Mouse (Mus musculus) liver, embryonic 12.5 days (tissue): ENCODE data around the gene Ptprh. TPM values are rescaled to one million over a fixed set of nuclear protein-coding genes. Genes with fewer than 3 reads are reported as not detected.

Experiments
- ATAC-seq: fragments of 200-750 bp; cut with Nextera tagmentation; 2 replicates; pipeline ENCODE4 v1.8.0; 2017; ENCODE audit warnings: moderate number of reproducible peaks, mild to moderate bottlenecking, moderate library complexity
- H3K27ac ChIP-seq: fragments of 300-500 bp; sonication (generic); 2 replicates; pipeline ENCODE4 v1.5.1; 2016; ENCODE audit warnings: mild to moderate bottlenecking
- H3K27me3 ChIP-seq: fragments of 300-500 bp; sonication (generic); replicated peaks from 2 replicates; pipeline ENCODE4 v1.6.1; 2016; ENCODE audit warnings: mild to moderate bottlenecking, moderate library complexity
- H3K36me3 ChIP-seq: fragments of 300-500 bp; sonication (generic); 2 replicates; pipeline ENCODE4 v1.6.1; 2016; ENCODE audit warnings: mild to moderate bottlenecking, moderate library complexity
- H3K4me1 ChIP-seq: fragments of 300-500 bp; sonication (generic); 2 replicates; pipeline ENCODE4 v1.6.1; 2016
- H3K4me2 ChIP-seq: fragments of 300-500 bp; sonication (generic); 2 replicates; pipeline ENCODE4 v1.6.1; 2016; ENCODE audit warnings: mild to moderate bottlenecking, moderate library complexity
- H3K4me3 ChIP-seq: fragments of 300-500 bp; sonication (generic); 2 replicates; pipeline ENCODE4 v1.5.1; 2016; ENCODE audit warnings: mild to moderate bottlenecking, moderate library complexity
- H3K9ac ChIP-seq: fragments of 300-500 bp; sonication (generic); 2 replicates; pipeline ENCODE4 v1.6.1; 2016; ENCODE audit warnings: mild to moderate bottlenecking, moderate library complexity
- H3K9me3 ChIP-seq: fragments of 300-500 bp; sonication (generic); replicated peaks from 2 replicates; pipeline ENCODE4 v1.6.1; 2016; ENCODE audit warnings: mild to moderate bottlenecking, moderate library complexity
- WGBS: fragments of 180-500 bp; shearing (Covaris S2); methylation state at CpG from one replicate; pipeline ENCODE4 v1.1.7; 2016; ENCODE audit not compliant: insufficient replicate concordance; 5-methylcytosine and 5-hydroxymethylcytosine counted together
- polyA plus RNA-seq: library from polyadenylated mRNA; unstranded; fragments of >200 nt; fragmentation: Nextera tagmentation; extraction: Ambion mirVana; gene quantifications from 2 replicates; pipeline ENCODE4 v1.2.1, GENCODE M21; 2016

Gene Ptprh
- polyA plus RNA-seq: not detected in 2 replicates

DNA sequence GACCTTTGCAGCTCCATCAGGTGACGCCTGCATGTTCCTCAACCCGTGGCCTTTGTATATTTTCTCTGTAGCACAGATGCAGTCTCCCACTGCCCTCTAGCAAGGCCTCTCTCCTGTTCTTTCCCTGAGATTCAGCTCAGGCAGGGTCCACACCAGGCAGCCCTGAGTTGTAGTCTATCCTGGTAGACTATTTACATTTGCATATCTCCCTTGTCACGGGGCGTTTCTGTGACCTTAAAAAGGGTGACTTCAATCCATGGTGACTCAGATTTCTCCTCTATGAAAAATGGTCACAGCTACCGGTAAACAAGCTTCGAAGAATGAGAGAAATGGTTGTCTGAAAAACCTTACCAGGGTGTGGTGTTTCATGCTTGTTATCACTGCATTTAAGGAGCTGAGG, at the start of gene Ptprh:
TSS of gene Ptprh (minus strand) at position 169 of the 400 bp plus-strand sequence.
- WGBS: 57% methylated on average over 6 of the region's 6 CpGs
- Histone ChIP-seq H3K27ac (no peak within 1 kb of the TSS), H3K9me3 (no peaks in the 10 kb centered on the region), H3K4me3 (no peak within 1 kb of the TSS), H3K4me1 (peaks cover 11% of the 10 kb centered on the region; the same call in 1 of the 2 replicates), H3K4me2 (no peak within 1 kb of the TSS), H3K27me3 (no peaks in the 10 kb centered on the region), H3K9ac (no peak within 1 kb of the TSS), H3K36me3 (no peaks in the 10 kb centered on the region)
- ATAC-seq: no peak

- Histone ChIP-seq H3K4me2 (peak overlapping the region; percentile 90), H3K36me3 (peaks cover 40% of the 10 kb centered on the region), H3K27me3 (no peaks in the 10 kb centered on the region), H3K4me1 (peaks cover 69% of the 10 kb centered on the region), H3K9ac (0 out of 2 replicates have a peak overlapping the region, but pooled peaks have one; percentile 2), H3K27ac (peak overlapping the region; percentile 79), H3K4me3 (no peak overlapping the region), H3K9me3 (no peaks in the 10 kb centered on the region)
- 36% methylated on average over 5 of the region's 5 CpGs for WGBS
- no peak for ATAC-seq
Observed at GRCm38 (mm10) chr7:4653351-4653750, 49.5 kb upstream of the Ptprh start.

- 67% methylated on average over 5 of the region's 5 CpGs for WGBS
- peaks cover 71% of the 10 kb centered on the region for H3K4me1 ChIP-seq
- H3K4me3 ChIP-seq: no peak overlapping the region
- H3K4me2 ChIP-seq: peak overlapping the region; percentile 31; the same call in 1 of the 2 replicates
- no peak overlapping the region for H3K9ac ChIP-seq
- H3K27me3 ChIP-seq: no peaks in the 10 kb centered on the region
- peak overlapping the region; percentile 9; the same call in 1 of the 2 replicates for H3K27ac ChIP-seq
- no peaks in the 10 kb centered on the region for H3K9me3 ChIP-seq
- ATAC-seq: no peak
- peaks cover 40% of the 10 kb centered on the region for H3K36me3 ChIP-seq
Observed at GRCm38 (mm10) chr7:4652726-4653125, 48.9 kb upstream of the Ptprh start.

DNA sequence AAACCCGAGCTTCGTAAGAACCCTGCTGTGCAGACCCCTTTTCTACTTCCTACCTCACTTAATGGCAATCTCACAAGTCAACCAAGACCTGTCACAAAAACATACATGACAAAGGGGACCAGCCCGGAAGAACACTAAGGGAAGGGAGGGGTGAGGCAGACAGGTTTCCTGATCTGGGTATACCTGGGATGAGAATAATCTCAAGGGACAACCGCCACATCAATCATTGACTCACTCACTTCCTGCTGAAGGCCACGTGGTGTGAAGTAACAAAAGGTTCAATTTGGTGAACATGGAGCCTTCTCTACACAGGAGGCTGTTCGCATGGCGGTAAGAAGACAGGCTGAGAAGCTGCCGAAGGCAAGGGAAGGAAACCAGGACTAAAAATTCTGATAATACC, 47.7 kb upstream of the Ptprh start:
- Histone ChIP-seq H3K4me1 (peaks cover 71% of the 10 kb centered on the region), H3K9ac (no peak overlapping the region), H3K9me3 (no peaks in the 10 kb centered on the region), H3K36me3 (peaks cover 50% of the 10 kb centered on the region), H3K27ac (no peak overlapping the region), H3K4me3 (no peak overlapping the region), H3K27me3 (no peaks in the 10 kb centered on the region), H3K4me2 (no peak overlapping the region)
- 65% methylated on average over 8 of the region's 8 CpGs for WGBS
- no peak for ATAC-seq

- peaks cover 60% of the 10 kb centered on the region for H3K4me1 ChIP-seq
- H3K9ac ChIP-seq: no peak overlapping the region
- 70% methylated on average over 2 of the region's 2 CpGs for WGBS
Observed at GRCm38 (mm10) chr7:4647992-4648391, 44.2 kb upstream of the Ptprh start.

GRCm38 (mm10) chr7:4647291-4647690, 43.5 kb upstream of the Ptprh start:
- Histone ChIP-seq H3K9me3 (no peaks in the 10 kb centered on the region), H3K4me1 (peaks cover 54% of the 10 kb centered on the region), H3K4me2 (no peak overlapping the region), H3K4me3 (no peak overlapping the region), H3K36me3 (peaks cover 65% of the 10 kb centered on the region), H3K27me3 (no peaks in the 10 kb centered on the region), H3K9ac (no peak overlapping the region), H3K27ac (peak overlapping the region; percentile 56; the same call in 1 of the 2 replicates)
- 47% methylated on average over 6 of the region's 6 CpGs for WGBS
- peak; percentile 44 for ATAC-seq

More at GRCm38 (mm10) chr7:4647992-4648391, 44.2 kb upstream of the Ptprh start:
- H3K4me2 ChIP-seq: no peak overlapping the region
- H3K9me3 ChIP-seq: no peaks in the 10 kb centered on the region
- no peaks in the 10 kb centered on the region for H3K27me3 ChIP-seq
- H3K27ac ChIP-seq: 0 out of 2 replicates have a peak overlapping the region, but pooled peaks have one; percentile 20
- H3K36me3 ChIP-seq: peaks cover 65% of the 10 kb centered on the region
- ATAC-seq: no peak
- no peak overlapping the region for H3K4me3 ChIP-seq

DNA sequence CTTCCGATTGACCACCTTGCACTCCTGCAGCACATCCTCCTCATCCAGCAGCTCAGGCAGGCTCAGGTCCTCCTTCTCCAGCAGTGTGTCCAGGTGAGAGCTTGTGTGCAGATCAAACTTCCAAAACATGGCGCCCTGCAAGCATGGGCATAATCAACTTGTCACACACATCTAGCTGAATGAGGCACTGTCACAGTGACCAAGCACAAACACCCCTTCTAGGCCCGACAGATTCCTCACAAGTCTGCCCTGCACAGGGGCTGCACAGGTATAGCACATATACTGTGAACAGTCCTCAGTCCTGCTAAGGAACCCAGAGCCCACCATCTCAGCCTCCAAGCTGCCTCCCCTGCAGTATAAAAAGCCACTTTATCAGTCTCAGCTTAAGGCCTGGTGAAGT, 43.0 kb upstream of the Ptprh start:
- 78% methylated on average over 3 of the region's 3 CpGs for WGBS
- H3K4me3 ChIP-seq: no peak overlapping the region
- peak; percentile 52 for ATAC-seq
- H3K4me1 ChIP-seq: peaks cover 50% of the 10 kb centered on the region
- no peak overlapping the region for H3K9ac ChIP-seq
- H3K36me3 ChIP-seq: peaks cover 65% of the 10 kb centered on the region
- no peaks in the 10 kb centered on the region for H3K9me3 ChIP-seq
- no peak overlapping the region for H3K4me2 ChIP-seq
- no peaks in the 10 kb centered on the region for H3K27me3 ChIP-seq
- H3K27ac ChIP-seq: peak overlapping the region; percentile 56

- peak; percentile 52; the same call in 1 of the 2 replicates for ATAC-seq
Observed at GRCm38 (mm10) chr7:4643225-4643624, 39.4 kb upstream of the Ptprh start.

DNA sequence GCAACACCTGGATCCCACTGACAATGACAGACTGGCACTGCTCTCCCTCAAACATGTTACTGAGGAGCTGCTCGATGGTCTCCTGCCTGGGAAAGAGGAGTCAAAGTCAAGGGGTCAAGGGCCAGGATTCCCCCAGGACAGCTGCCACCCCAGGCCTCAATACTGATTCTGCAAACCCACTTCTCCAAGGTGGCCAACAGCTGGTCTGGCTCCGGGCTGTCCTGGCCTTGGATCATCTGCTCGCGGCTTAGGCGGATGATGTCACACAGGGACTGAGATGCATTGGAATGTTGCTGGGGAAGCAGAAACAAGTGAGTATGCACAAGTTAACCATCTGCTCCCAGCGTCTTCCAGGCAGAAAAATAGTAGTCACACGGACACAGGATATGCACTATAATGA, 38.1 kb upstream of the Ptprh start:
- Histone ChIP-seq H3K27me3 (no peaks in the 10 kb centered on the region), H3K4me3 (no peak overlapping the region), H3K27ac (no peak overlapping the region), H3K4me2 (no peak overlapping the region), H3K9me3 (no peaks in the 10 kb centered on the region), H3K9ac (no peak overlapping the region), H3K4me1 (peaks cover 28% of the 10 kb centered on the region), H3K36me3 (peaks cover 99% of the 10 kb centered on the region)
- 93% methylated on average over 7 of the region's 7 CpGs for WGBS
- ATAC-seq: no peak

More at GRCm38 (mm10) chr7:4643225-4643624, 39.4 kb upstream of the Ptprh start:
- Histone ChIP-seq H3K4me2 (no peak overlapping the region), H3K4me1 (peaks cover 41% of the 10 kb centered on the region), H3K9ac (peak overlapping the region; percentile 19), H3K27ac (peak overlapping the region; percentile 51), H3K4me3 (no peak overlapping the region), H3K9me3 (no peaks in the 10 kb centered on the region), H3K27me3 (no peaks in the 10 kb centered on the region), H3K36me3 (peaks cover 93% of the 10 kb centered on the region)
- whole genome bisulfite sequencing: 35% methylated on average over 6 of the region's 6 CpGs

DNA sequence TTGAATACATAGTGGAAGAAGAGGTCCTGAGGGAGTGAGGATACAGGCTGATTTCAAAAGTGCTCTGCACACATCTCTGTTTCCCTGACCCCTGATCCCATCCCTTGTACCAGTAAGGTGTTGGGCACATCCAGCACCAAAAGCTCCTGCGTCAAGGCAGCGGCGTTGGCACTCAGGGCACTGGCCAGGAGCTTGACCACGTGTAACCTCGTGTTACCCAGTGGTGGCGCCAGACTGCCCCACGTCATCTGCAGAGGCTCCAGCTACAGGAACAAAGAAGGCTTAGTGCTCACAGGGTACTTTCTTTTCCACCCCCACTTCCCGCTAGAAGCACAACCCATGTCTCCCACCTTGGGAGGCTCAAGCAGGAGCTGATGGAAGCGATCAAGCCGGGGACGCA, 37.3 kb upstream of the Ptprh start:
- Histone ChIP-seq H3K9ac (0 out of 2 replicates have a peak overlapping the region, but pooled peaks have one; percentile 17), H3K4me3 (no peak overlapping the region), H3K36me3 (peaks cover 99% of the 10 kb centered on the region), H3K4me2 (no peak overlapping the region), H3K27ac (no peak overlapping the region), H3K27me3 (no peaks in the 10 kb centered on the region), H3K9me3 (no peaks in the 10 kb centered on the region), H3K4me1 (peaks cover 23% of the 10 kb centered on the region)
- no peak for ATAC-seq
- 85% methylated on average over 11 of the region's 11 CpGs for WGBS

- H3K9ac ChIP-seq: no peak overlapping the region
- no peak overlapping the region for H3K4me2 ChIP-seq
- peaks cover 96% of the 10 kb centered on the region for H3K36me3 ChIP-seq
- no peak for ATAC-seq
- H3K9me3 ChIP-seq: no peaks in the 10 kb centered on the region
- H3K27me3 ChIP-seq: no peaks in the 10 kb centered on the region
- WGBS: 69% methylated on average over 4 of the region's 4 CpGs
- H3K4me3 ChIP-seq: no peak overlapping the region
- no peak overlapping the region; the same call in 1 of the 2 replicates for H3K27ac ChIP-seq
- peaks cover 23% of the 10 kb centered on the region for H3K4me1 ChIP-seq
Observed at GRCm38 (mm10) chr7:4636179-4636578, 32.3 kb upstream of the Ptprh start.

DNA sequence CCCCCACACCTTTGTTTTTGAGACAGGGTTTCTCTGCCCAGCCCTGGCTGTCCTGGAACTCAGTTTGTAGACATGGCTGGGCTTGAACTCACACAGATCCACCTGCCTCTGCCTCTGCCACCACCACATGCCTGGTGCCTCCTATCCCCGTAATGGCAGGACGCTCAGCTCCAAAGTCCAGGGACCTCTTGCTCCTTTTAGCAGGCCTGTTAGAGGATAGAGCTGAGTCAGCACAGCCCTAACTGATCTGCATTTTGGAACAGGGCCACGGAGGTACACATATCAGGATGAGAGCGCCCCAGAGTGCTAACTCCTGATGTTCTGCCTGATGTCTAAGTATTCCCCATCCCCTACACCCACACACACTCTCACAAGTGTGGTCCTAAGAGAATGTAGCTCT, 27.2 kb upstream of the Ptprh start, which contains the start of gene Tmem86b:
TSS of gene Tmem86b (minus strand) at position 392 of the 400 bp plus-strand sequence.
- H3K27ac ChIP-seq: peak within 1 kb of the TSS; percentile 98
- peaks cover 74% of the 10 kb centered on the region for H3K4me1 ChIP-seq
- peak within 1 kb of the TSS; percentile 63 for H3K4me3 ChIP-seq
- 42% methylated on average over 4 of the region's 4 CpGs for WGBS
- peaks cover 85% of the 10 kb centered on the region for H3K36me3 ChIP-seq
- peak within 1 kb of the TSS; percentile 85; the same call in 1 of the 2 replicates for H3K9ac ChIP-seq
- H3K4me2 ChIP-seq: peak within 1 kb of the TSS; percentile 75
- no peaks in the 10 kb centered on the region for H3K9me3 ChIP-seq
- no peaks in the 10 kb centered on the region for H3K27me3 ChIP-seq
- peak; percentile 50 for ATAC-seq
